Mouse (Mus musculus) T-cell, adult 2 months (primary cell): ENCODE data around the gene Syce1.
"Not testable (repeated sequence)": the region's sequence is repeated elsewhere in the genome, so short reads cannot be mapped to it uniquely, and the experiment has no call there.

Experiments
- DNase-seq: peaks from one replicate; pipeline ENCODE4 v3.0.0; 2022; ENCODE audit warnings: low spot score

Gene Syce1

GRCm38 (mm10) chr7:140765888-140766739 is 21.5 kb downstream of the Syce1 start:
- DNase-seq, result no peak

DNA sequence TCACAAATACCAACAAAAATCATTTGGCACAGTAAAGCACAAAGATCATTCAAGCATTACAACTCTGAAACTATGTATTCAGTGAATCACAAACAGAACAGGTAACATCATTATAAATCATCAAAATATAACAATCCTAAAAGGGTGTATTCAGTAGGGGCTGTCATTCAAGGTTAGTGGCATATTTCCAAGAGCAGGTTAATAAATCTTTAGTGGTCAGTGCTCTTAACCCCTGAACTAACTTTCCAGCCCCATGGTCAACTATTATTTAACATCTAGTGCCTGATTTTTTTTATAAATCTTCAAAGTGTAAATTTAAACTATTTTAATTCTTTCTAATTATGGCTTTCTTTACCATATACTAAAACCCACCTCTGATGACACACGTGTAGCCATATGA is 22.3 kb downstream of the Syce1 start:
- not testable (repeated sequence) for DNase-seq

GRCm38 (mm10) chr7:140763447-140764020 is 24.1 kb downstream of the Syce1 start, which contains the start of gene Cyp2e1:
Gene Cyp2e1, plus strand, starts transcription at chr7:140763739.
- DNase-seq, result no peak

- DNase-seq, result no peak
Measured at GRCm38 (mm10) chr7:140760647-140761046, 27.0 kb downstream of the Syce1 start.

GRCm38 (mm10) chr7:140756151-140756854 is 31.3 kb downstream of the Syce1 start:
- DNase-seq, result no peak

DNA sequence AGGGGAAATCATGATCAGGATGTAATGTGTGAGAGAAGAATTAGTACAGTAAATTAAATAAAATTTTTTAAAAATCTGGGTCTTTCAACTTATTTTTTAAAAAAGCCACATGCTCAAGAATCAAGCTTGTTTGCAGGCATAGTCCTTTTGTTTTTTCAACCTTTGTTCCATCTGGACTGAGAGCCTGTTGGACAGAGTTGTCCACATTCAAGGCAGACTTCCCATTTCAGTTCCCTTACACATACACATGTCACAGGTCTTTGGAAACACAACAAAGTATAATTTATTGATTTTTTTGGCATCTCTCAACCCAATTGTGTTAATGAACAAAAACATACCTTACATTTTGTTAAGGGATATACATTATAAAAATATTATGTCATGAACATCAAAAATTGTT is 33.1 kb downstream of the Syce1 start:
- no peak for DNase-seq

DNA sequence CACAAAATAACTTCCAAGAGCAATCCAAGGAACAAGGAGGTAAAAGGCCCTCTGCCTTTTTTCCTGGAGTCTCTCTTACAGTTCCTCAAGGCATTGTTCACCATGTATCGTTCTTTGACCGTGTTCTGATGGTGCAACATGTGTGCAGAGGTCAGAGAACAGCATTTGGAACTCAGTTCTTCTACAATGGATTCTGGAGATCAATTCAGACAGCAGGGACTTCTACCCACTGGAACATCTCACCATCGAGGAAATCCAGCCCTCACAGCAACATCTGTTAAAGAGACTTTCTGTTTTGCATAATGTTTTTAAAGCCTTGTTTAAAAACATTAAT is 38.9 kb downstream of the Syce1 start:
- no peak for DNase-seq

DNA sequence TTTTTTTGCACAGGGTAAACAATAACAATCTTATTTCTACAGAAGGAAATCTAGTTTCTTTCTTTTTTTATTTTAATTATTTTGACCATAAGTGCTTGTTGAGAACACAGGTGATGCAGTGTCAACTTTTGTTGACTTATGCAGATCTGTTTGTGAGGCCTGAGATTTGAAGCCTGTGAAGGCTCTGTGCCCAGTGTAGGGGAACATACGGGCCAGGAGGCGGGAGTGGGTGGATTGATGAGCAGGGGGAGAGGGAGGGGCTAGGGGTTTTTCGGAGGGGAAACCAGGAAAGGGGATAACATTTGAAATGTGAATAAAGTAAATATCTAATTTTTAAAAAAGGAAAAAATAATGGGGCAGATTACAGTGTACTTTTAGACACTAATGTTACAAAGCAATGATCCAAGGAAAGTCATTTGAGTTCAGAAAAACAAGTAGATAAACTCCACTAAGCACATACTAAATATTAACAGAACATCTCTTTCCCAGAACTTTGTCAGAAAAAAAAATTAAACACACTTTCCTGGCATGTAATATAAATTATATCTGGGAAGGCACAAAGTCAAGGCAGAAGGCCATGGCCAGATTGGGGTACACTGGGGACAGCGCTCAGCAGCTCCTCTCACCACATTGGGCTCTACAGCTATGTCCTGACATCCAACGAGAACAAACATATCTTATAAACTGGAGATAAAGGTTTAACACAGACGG is 39.4 kb downstream of the Syce1 start:
- DNase-seq, result no peak

DNA sequence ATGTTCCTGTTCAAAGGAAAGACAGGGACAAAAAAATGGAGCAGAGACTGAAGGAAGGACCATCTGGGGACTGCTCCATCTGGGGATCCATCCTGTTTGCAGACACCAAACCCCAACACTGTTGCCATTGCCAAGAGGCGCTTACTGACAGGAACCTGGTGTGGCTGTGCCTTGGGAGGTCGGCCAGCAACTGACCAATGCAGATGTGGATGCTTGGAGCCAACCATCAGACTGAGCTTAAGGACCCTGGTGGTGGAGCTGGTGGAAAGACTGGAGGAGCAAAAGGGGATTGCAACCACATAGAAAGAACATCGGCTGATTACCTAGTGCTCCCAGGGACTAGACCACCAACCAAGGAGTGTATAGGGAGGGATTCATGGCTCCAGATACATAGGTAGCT is 40.2 kb downstream of the Syce1 start:
- no peak for DNase-seq

GRCm38 (mm10) chr7:140733162-140733561 is 54.5 kb downstream of the Syce1 start:
- no peak for DNase-seq
